Mouse (Mus musculus): ENCODE measurements around the gene Trip4.

- TF ChIP-seq CTCF (IDR thresholded peaks at IDR 0.05; ENCODE audit: borderline replicate concordance, control insufficient read depth, extremely low read depth, insufficient read depth, low read length, poor library complexity) (no peak), POLR2A (IDR thresholded peaks at IDR 0.05; ENCODE audit: control insufficient read depth, extremely low read depth, insufficient read depth, low read length, poor library complexity) (no peak)
These were observed 75.0 kb downstream of the Trip4 start for GRCm38 (mm10) chr9:65833640-65834039.
